Mouse (Mus musculus) forebrain, embryonic 10.5 days (tissue): ENCODE data around the gene Dock3. TPM values are rescaled to one million over a fixed set of nuclear protein-coding genes. Genes with fewer than 3 reads are reported as not detected.

Source experiments
- DNase-seq: peaks from one replicate; pipeline ENCODE4 v3.0.0-alpha.2; 2017; ENCODE audit warnings: low spot score; ENCODE audit errors: extremely low spot score
- H3K27ac ChIP-seq: fragments of 300-500 bp; sonication (generic); 2 replicates; pipeline ENCODE4 v1.5.1; 2016; ENCODE audit warnings: mild to moderate bottlenecking
- H3K27me3 ChIP-seq: fragments of 300-500 bp; sonication (generic); 2 replicates; pipeline ENCODE4 v1.6.1; 2016; ENCODE audit warnings: mild to moderate bottlenecking; ENCODE audit not compliant: poor library complexity, severe bottlenecking
- H3K36me3 ChIP-seq: fragments of 300-500 bp; sonication (generic); replicated peaks from 2 replicates; pipeline ENCODE4 v1.6.1; 2016; ENCODE audit warnings: mild to moderate bottlenecking, moderate library complexity
- H3K4me1 ChIP-seq: fragments of 300-500 bp; sonication (generic); 2 replicates; pipeline ENCODE4 v1.6.1; 2016
- H3K4me3 ChIP-seq: fragments of 300-500 bp; sonication (generic); 2 replicates; pipeline ENCODE4 v1.5.1; 2016; ENCODE audit warnings: mild to moderate bottlenecking, moderate library complexity
- H3K9me3 ChIP-seq: fragments of 300-500 bp; sonication (generic); 2 replicates; pipeline ENCODE4 v1.6.1; 2016; ENCODE audit warnings: mild to moderate bottlenecking, moderate library complexity
- WGBS: fragments of 180-500 bp; shearing (Covaris S2); methylation state at CpG from one replicate; pipeline ENCODE4 v1.1.7; 2016; 5-methylcytosine and 5-hydroxymethylcytosine counted together
- polyA plus RNA-seq: library from polyadenylated mRNA; unstranded; fragments of >200 nt; fragmentation: Nextera tagmentation; extraction: Ambion mirVana; gene quantifications from 2 replicates; pipeline ENCODE4 v1.2.1, GENCODE M21; 2016

Gene Dock3
- polyA plus RNA-seq, 1 experiment from 2014 or later = 4.4 TPM

- WGBS = 84% methylated on average over 1 of the region's 1 CpGs
- Histone ChIP-seq H3K36me3 (no peaks in the 10 kb centered on the region), H3K9me3 (no peaks in the 10 kb centered on the region), H3K4me3 (no peak overlapping the region), H3K27me3 (no peaks in the 10 kb centered on the region), H3K4me1 (no peaks in the 10 kb centered on the region), H3K27ac (no peak overlapping the region)
- DNase-seq = no peak
These were observed 38.1 kb upstream of the Dock3 start for GRCm38 (mm10) chr9:107269772-107270171.

DNA sequence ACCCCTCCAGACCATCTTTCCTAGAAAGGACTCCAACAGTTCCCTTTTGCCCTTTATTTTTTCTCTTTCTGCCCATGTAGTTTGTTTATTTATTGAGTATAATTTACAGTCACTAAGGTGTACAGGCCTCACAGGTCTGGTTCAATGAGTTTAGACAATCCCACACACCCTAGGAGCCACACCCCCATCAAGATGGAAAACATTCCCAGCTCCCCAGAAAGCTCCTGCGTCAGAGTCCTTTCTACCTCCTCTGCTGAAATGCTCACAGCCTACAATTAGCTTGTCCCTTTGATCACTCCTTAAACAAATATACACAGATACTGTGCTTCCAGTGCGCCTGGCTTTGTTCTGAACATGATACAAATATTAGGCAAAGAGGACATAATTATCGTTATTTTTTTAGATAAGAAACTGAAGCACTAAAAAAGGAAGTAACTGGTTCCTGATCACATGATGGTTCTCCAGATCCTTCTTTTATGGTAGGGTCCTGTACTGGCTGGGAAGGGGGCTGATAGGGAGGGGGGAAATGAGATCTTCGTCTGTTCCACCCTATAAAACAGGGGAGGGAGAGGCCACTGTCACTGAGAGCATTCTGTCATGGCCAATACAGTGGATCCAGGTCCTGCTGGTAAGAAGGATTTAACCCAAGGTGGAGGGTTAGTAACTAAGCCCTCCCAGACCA is 36.2 kb upstream of the Dock3 start:
- WGBS = 73% methylated on average over 4 of the region's 4 CpGs
- DNase-seq = no peak
- Histone ChIP-seq H3K4me1 (0 out of 2 replicates have a peak, but pooled peaks cover 4% of the 10 kb centered on the region), H3K36me3 (no peaks in the 10 kb centered on the region), H3K27me3 (no peaks in the 10 kb centered on the region), H3K4me3 (no peak overlapping the region), H3K27ac (no peak overlapping the region), H3K9me3 (no peaks in the 10 kb centered on the region)

DNA sequence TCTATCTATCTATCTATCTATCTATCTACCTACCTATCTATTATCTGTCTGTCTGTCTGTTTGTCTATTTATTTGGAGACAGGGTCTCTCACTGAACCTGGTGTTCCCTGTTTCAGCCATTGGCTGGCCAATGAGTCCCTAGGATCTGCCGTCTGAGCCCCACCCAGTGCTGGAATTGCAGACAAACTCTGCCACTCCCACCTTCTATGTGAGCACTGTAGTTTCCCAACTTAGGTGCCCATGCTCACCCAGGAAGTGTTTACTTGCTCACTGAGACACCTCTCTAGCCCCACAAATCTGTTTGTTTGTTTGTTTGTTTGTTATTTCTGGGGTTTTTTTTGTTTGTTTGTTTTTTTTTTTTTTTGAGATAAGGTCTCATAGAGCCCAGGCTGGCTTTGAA is 35.3 kb upstream of the Dock3 start:
- WGBS = 93% methylated on average over 1 of the region's 1 CpGs
- no peak overlapping the region for H3K4me3 ChIP-seq

GRCm38 (mm10) chr9:107264731-107265130 is 33.0 kb upstream of the Dock3 start:
- H3K4me1 ChIP-seq = 0 out of 2 replicates have a peak, but pooled peaks cover 4% of the 10 kb centered on the region
- no peak for DNase-seq
- 74% methylated on average over 3 of the region's 3 CpGs for WGBS

More for the DNA sequence above, 35.3 kb upstream of the Dock3 start:
- Histone ChIP-seq H3K27ac (no peak overlapping the region), H3K36me3 (no peaks in the 10 kb centered on the region), H3K27me3 (no peaks in the 10 kb centered on the region), H3K9me3 (no peaks in the 10 kb centered on the region), H3K4me1 (0 out of 2 replicates have a peak, but pooled peaks cover 4% of the 10 kb centered on the region)
- no peak for DNase-seq

DNA sequence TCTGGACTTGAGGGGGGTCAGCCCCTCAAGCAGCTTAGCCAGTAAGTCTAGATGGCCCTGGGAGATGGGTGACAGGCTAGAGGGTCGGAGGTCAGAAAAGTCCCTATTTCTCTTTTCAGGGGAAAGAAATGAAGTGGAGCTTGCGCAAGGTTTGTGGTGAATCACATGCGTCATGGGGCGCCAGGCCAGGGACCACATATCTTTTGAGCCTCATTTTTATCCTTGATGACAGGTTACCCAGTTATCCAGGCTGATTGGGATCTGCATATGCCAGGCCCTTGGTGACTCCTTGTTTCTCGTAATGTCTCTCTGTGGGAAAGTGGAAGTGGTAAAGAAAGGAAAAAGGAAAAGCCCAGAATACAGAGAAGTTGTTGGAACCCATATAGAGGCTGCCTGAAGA is 32.2 kb upstream of the Dock3 start:
- DNase-seq = no peak
- no peaks in the 10 kb centered on the region for H3K9me3 ChIP-seq
- 93% methylated on average over 5 of the region's 5 CpGs for WGBS
- H3K27me3 ChIP-seq = no peaks in the 10 kb centered on the region
- no peak overlapping the region for H3K27ac ChIP-seq
- H3K4me3 ChIP-seq = no peak overlapping the region
- H3K4me1 ChIP-seq = 0 out of 2 replicates have a peak, but pooled peaks cover 4% of the 10 kb centered on the region
- no peaks in the 10 kb centered on the region for H3K36me3 ChIP-seq

More at GRCm38 (mm10) chr9:107264731-107265130, 33.0 kb upstream of the Dock3 start:
- Histone ChIP-seq H3K27me3 (no peaks in the 10 kb centered on the region), H3K9me3 (no peaks in the 10 kb centered on the region), H3K27ac (no peak overlapping the region), H3K4me3 (no peak overlapping the region), H3K36me3 (no peaks in the 10 kb centered on the region)

DNA sequence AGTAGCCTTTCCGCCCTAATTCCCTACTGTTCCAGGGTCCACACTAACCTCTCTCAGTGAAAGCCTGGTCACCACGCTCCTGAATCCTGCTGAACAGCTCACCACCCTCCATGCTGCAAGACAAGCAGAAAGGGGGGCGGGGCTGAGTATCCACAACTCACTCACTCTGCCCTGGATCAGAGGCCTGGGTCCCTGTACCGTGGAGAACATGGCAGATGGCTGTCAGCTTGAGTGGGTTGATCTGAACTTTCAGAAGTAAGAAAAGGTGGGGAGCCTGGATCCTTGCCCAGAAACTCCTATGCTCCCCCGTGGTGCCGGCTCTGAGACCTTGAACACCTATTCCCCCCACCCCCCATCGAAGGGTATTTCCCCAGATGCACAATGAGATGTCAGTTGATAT is 30.7 kb upstream of the Dock3 start:
- Histone ChIP-seq H3K36me3 (no peaks in the 10 kb centered on the region), H3K4me1 (0 out of 2 replicates have a peak, but pooled peaks cover 4% of the 10 kb centered on the region), H3K4me3 (no peak overlapping the region), H3K9me3 (no peaks in the 10 kb centered on the region), H3K27me3 (no peaks in the 10 kb centered on the region), H3K27ac (no peak overlapping the region)
- WGBS = 78% methylated on average over 7 of the region's 7 CpGs
- no peak for DNase-seq

- WGBS = 80% methylated on average over 6 of the region's 6 CpGs
- no peak for DNase-seq
- H3K27ac ChIP-seq = no peak overlapping the region
- H3K27me3 ChIP-seq = no peaks in the 10 kb centered on the region
- H3K9me3 ChIP-seq = no peaks in the 10 kb centered on the region
- 0 out of 2 replicates have a peak, but pooled peaks cover 4% of the 10 kb centered on the region for H3K4me1 ChIP-seq
- no peak overlapping the region for H3K4me3 ChIP-seq
- H3K36me3 ChIP-seq = no peaks in the 10 kb centered on the region
These were observed 30.1 kb upstream of the Dock3 start for GRCm38 (mm10) chr9:107261792-107262191.

GRCm38 (mm10) chr9:107260836-107261235 is 29.1 kb upstream of the Dock3 start:
- Histone ChIP-seq H3K27me3 (no peaks in the 10 kb centered on the region), H3K9me3 (no peaks in the 10 kb centered on the region), H3K27ac (no peak overlapping the region), H3K4me1 (peaks cover 9% of the 10 kb centered on the region), H3K36me3 (no peaks in the 10 kb centered on the region), H3K4me3 (no peak overlapping the region)
- DNase-seq = no peak
- WGBS = 76% methylated on average over 8 of the region's 8 CpGs

DNA sequence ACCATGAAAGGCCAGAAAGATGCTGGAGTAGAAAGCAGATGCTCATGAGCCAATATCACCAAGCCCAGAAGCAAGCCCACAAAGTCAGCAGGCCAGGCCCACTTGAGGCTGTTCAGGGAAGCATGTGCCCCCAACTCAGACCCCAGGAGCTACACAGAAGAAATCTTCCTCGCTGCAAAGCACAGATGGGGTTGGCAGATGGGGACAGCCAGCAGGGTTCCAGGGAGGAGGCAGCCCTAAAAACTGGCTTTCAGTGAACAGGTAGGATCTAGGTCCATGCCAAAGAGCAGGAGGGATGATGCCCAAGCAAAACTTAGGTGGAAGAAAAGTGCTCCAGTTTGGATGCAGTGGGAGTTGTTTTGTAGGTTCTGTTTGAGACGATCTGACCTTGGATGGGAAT is 28.7 kb upstream of the Dock3 start:
- H3K4me1 ChIP-seq = peaks cover 13% of the 10 kb centered on the region
- no peaks in the 10 kb centered on the region for H3K27me3 ChIP-seq
- no peaks in the 10 kb centered on the region for H3K9me3 ChIP-seq
- 84% methylated on average over 2 of the region's 2 CpGs for WGBS
- H3K4me3 ChIP-seq = no peak overlapping the region
- H3K36me3 ChIP-seq = no peaks in the 10 kb centered on the region
- no peak overlapping the region for H3K27ac ChIP-seq
- DNase-seq = no peak

DNA sequence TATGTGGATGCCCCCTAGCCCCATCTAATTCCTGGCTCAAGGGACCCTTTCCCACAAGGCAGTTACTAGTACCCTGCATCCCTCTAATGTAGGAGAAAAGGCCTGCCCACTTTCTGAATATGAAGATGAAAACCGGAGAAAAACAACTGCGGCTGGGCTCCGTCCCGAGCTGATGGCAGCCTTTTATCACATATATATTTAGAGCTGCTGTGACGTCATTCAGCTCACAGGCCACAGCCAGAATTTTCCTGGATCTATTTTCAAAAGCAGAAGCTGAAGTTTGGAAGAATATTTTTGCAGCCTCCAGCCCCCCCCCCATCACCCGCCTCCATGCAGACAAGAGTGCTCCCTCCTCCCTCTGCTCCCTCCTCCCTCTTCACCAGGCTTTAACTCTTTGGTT is 27.9 kb upstream of the Dock3 start:
- Histone ChIP-seq H3K4me1 (peaks cover 16% of the 10 kb centered on the region), H3K9me3 (no peaks in the 10 kb centered on the region), H3K36me3 (no peaks in the 10 kb centered on the region), H3K4me3 (no peak overlapping the region), H3K27me3 (no peaks in the 10 kb centered on the region), H3K27ac (no peak overlapping the region)
- WGBS = 84% methylated on average over 6 of the region's 6 CpGs
- no peak for DNase-seq

DNA sequence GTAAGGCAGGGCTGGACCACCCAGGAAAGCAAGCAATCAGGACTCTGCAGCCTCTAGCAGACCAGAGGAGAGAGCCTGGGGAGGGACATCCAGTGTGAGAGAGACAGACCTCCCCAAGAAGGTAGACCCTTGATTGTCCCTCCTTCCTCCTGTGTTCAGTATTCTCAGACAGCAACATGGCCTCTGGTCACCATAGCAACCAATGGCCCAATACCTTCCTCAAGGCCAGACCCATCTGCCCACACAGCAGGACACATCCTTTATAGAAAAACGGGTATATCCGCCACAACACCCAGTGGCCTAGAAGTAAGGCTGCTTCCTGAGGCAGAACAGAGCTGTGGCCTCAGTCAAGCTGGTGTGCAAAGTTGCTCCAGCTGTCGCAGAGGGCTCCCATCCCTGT is 23.9 kb upstream of the Dock3 start:
- Histone ChIP-seq H3K4me3 (no peak overlapping the region), H3K9me3 (no peaks in the 10 kb centered on the region), H3K27me3 (no peaks in the 10 kb centered on the region), H3K4me1 (peaks cover 20% of the 10 kb centered on the region), H3K36me3 (no peaks in the 10 kb centered on the region), H3K27ac (0 out of 2 replicates have a peak overlapping the region, but pooled peaks have one; percentile 8)
- 53% methylated on average over 3 of the region's 3 CpGs for WGBS
- DNase-seq = no peak

DNA sequence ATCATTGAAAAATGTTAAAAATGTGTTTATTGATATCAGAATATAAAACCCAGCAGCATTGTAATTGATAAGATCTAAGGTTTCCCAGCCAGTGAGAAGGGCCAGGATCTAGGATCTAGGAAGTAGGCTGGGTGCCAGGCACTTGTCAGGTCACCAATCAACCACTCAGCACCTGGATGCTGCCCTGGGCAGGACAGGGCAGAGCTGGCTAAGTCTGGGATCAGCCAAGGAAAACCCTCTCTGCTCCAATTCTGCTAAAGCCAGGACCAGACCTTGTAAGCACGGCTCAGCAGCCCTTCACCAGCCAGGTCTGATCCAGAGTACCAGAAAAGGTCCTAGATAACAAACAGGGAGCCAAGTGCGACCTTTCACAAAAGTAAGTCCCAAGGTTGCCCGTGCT is 23.2 kb upstream of the Dock3 start:
- Histone ChIP-seq H3K4me1 (peaks cover 20% of the 10 kb centered on the region), H3K27me3 (no peaks in the 10 kb centered on the region), H3K36me3 (no peaks in the 10 kb centered on the region), H3K4me3 (no peak overlapping the region), H3K9me3 (no peaks in the 10 kb centered on the region), H3K27ac (no peak overlapping the region)
- 90% methylated on average over 3 of the region's 3 CpGs for WGBS
- DNase-seq = no peak

GRCm38 (mm10) chr9:107254476-107254875 is 22.8 kb upstream of the Dock3 start:
- Histone ChIP-seq H3K4me3 (no peak overlapping the region), H3K27ac (no peak overlapping the region; the same call in 1 of the 2 replicates), H3K4me1 (peaks cover 20% of the 10 kb centered on the region), H3K27me3 (no peaks in the 10 kb centered on the region), H3K9me3 (no peaks in the 10 kb centered on the region), H3K36me3 (no peaks in the 10 kb centered on the region)
- no peak for DNase-seq
- WGBS = 93% methylated on average over 12 of the region's 12 CpGs
